Comparison of ENCODE assay signal across 16 mouse cellular contexts in genomic region chr7:96652844-96653243, GRCm38 (mm10).
DNase-seq lines count a peak whose midpoint lies in the region; ATAC-seq and TF ChIP-seq lines count a peak whose summit lies in the region.
"Had no signal": no experiment of that assay in that cellular context is flagged by ENCODE, and none has a peak within 500 bp of the region (broad histone marks: within the 10 kb centered on the region; RNA-seq: fewer than 3 reads in every experiment).

No protein-coding gene starts in this region.

- no peak overlapping the region for H3K4me3 ChIP-seq in hindbrain, embryonic 10.5 days
- no peak overlapping the region for H3K4me3 ChIP-seq in hindbrain, postnatal 0 days (ENCODE audit: low read length)
- no peak overlapping the region for H3K4me3 ChIP-seq in embryonic facial prominence, embryonic 10.5 days
- H3K4me3 ChIP-seq in embryonic facial prominence, embryonic 12.5 days: no peak overlapping the region
- H3K4me3 ChIP-seq in limb, embryonic 11.5 days (ENCODE audit: low read depth, low read length): no peak overlapping the region
- H3K4me3 ChIP-seq: limb, embryonic 15.5 days; megakaryocyte, embryonic 14.5 days had no signal

- 31% methylated on average over 3 of the region's 3 CpGs for WGBS in hindbrain, embryonic 10.5 days
- WGBS in hindbrain, postnatal 0 days: 38% methylated on average over 3 of the region's 3 CpGs
- WGBS in embryonic facial prominence, embryonic 10.5 days: 26% methylated on average over 3 of the region's 3 CpGs
- WGBS in embryonic facial prominence, embryonic 12.5 days: 14% methylated on average over 3 of the region's 3 CpGs
- 7% methylated on average over 3 of the region's 3 CpGs for WGBS in limb, embryonic 11.5 days

- peaks cover 14% of the 10 kb centered on the region; the same call in 1 of the 2 replicates for H3K27me3 ChIP-seq in hindbrain, embryonic 10.5 days (ENCODE audit: insufficient read depth, poor library complexity, severe bottlenecking)
- H3K27me3 ChIP-seq in hindbrain, postnatal 0 days (ENCODE audit: insufficient read depth, low read length): no peaks in the 10 kb centered on the region
- peaks cover 24% of the 10 kb centered on the region; the same call in 1 of the 2 replicates for H3K27me3 ChIP-seq in embryonic facial prominence, embryonic 10.5 days (replicated peaks; ENCODE audit: low read depth, poor library complexity, severe bottlenecking)
- H3K27me3 ChIP-seq in embryonic facial prominence, embryonic 12.5 days: no peaks in the 10 kb centered on the region
- no peaks in the 10 kb centered on the region for H3K27me3 ChIP-seq in limb, embryonic 11.5 days (ENCODE audit: control insufficient read depth, insufficient read depth, low read length)
- H3K27me3 ChIP-seq: limb, embryonic 15.5 days had no signal

- no peak overlapping the region for H3K9ac ChIP-seq in hindbrain, postnatal 0 days (replicated peaks; ENCODE audit: low read length)
- H3K9ac ChIP-seq in embryonic facial prominence, embryonic 12.5 days: peak overlapping the region; percentile 26; the same call in 1 of the 2 replicates
- no peak overlapping the region for H3K9ac ChIP-seq in limb, embryonic 11.5 days (ENCODE audit: low read length)
- H3K9ac ChIP-seq: limb, embryonic 15.5 days had no signal

- H3K36me3 ChIP-seq in hindbrain, embryonic 10.5 days: no peaks in the 10 kb centered on the region
- no peaks in the 10 kb centered on the region for H3K36me3 ChIP-seq in hindbrain, postnatal 0 days (ENCODE audit: insufficient read depth, low read length)
- no peaks in the 10 kb centered on the region for H3K36me3 ChIP-seq in embryonic facial prominence, embryonic 10.5 days (replicated peaks)
- H3K36me3 ChIP-seq in embryonic facial prominence, embryonic 12.5 days: no peaks in the 10 kb centered on the region
- H3K36me3 ChIP-seq in limb, embryonic 11.5 days (ENCODE audit: control insufficient read depth, insufficient read depth, low read length): no peaks in the 10 kb centered on the region
- H3K36me3 ChIP-seq: limb, embryonic 15.5 days had no signal

- ATAC-seq in hindbrain, postnatal 0 days: no peak
- ATAC-seq in embryonic facial prominence, embryonic 12.5 days (ENCODE audit: insufficient number of reproducible peaks, insufficient read depth, low FRiP score, low TSS enrichment): no peak
- ATAC-seq in limb, embryonic 11.5 days (ENCODE audit: insufficient number of reproducible peaks, low FRiP score, low TSS enrichment, low read depth): no peak

- no peaks in the 10 kb centered on the region for H3K9me3 ChIP-seq in hindbrain, embryonic 10.5 days
- no peaks in the 10 kb centered on the region for H3K9me3 ChIP-seq in hindbrain, postnatal 0 days (ENCODE audit: low read length)
- H3K9me3 ChIP-seq in embryonic facial prominence, embryonic 10.5 days: no peaks in the 10 kb centered on the region
- H3K9me3 ChIP-seq in embryonic facial prominence, embryonic 12.5 days: no peaks in the 10 kb centered on the region
- H3K9me3 ChIP-seq in limb, embryonic 11.5 days (ENCODE audit: control insufficient read depth, low read length): no peaks in the 10 kb centered on the region
- H3K9me3 ChIP-seq: limb, embryonic 15.5 days; megakaryocyte, embryonic 14.5 days had no signal

- no peak overlapping the region for H3K4me2 ChIP-seq in hindbrain, postnatal 0 days (ENCODE audit: low read depth, low read length)
- H3K4me2 ChIP-seq in embryonic facial prominence, embryonic 12.5 days (replicated peaks): no peak overlapping the region
- H3K4me2 ChIP-seq in limb, embryonic 11.5 days (ENCODE audit: low read depth, severe bottlenecking): peak overlapping the region; percentile 28; the same call in 1 of the 2 replicates
- H3K4me2 ChIP-seq: limb, embryonic 15.5 days had no signal

- H3K27ac ChIP-seq in hindbrain, embryonic 10.5 days: peak overlapping the region; percentile 79
- H3K27ac ChIP-seq in hindbrain, postnatal 0 days: no peak overlapping the region
- H3K27ac ChIP-seq in embryonic facial prominence, embryonic 10.5 days (replicated peaks): peak overlapping the region; percentile 83
- peak overlapping the region; percentile 85 for H3K27ac ChIP-seq in embryonic facial prominence, embryonic 12.5 days
- peak overlapping the region; percentile 52; the same call in 1 of the 2 replicates for H3K27ac ChIP-seq in limb, embryonic 11.5 days (replicated peaks; ENCODE audit: low read depth, low read length)
- H3K27ac ChIP-seq: kidney, postnatal 0 days; limb, embryonic 15.5 days had no signal

- no peak for TF ChIP-seq CTCF in hindbrain, postnatal 0 days (IDR thresholded peaks at IDR 0.05; ENCODE audit: low read depth)

- DNase-seq in hindbrain, embryonic 10.5 days (ENCODE audit: low spot score): peak; percentile 15
- DNase-seq in hindbrain, postnatal 0 days (ENCODE audit: low spot score): no peak
- no peak for DNase-seq in embryonic facial prominence, embryonic 10.5 days (ENCODE audit: low spot score)
- DNase-seq in limb, embryonic 11.5 days (ENCODE audit: low spot score): no peak
- DNase-seq in layer of hippocampus, postnatal 25 days (ENCODE audit: extremely low spot score in 1 of 2, low spot score in 1 of 2): no peak
- DNase-seq in kidney, adult 18-20 months: no peak
- no peak for DNase-seq in gastrocnemius, adult 18-20 months (ENCODE audit: low spot score)
- DNase-seq: cerebellum, adult 9-11 months; gastrocnemius, postnatal 10 days; heart, postnatal 14 days; lung, postnatal 14 days; right cerebral cortex, adult 18-20 months had no signal

- H3K4me1 ChIP-seq in hindbrain, embryonic 10.5 days (replicated peaks): peaks cover 89% of the 10 kb centered on the region
- peaks cover 14% of the 10 kb centered on the region for H3K4me1 ChIP-seq in hindbrain, postnatal 0 days (ENCODE audit: insufficient read depth, low read length)
- peaks cover 99% of the 10 kb centered on the region for H3K4me1 ChIP-seq in embryonic facial prominence, embryonic 10.5 days
- peaks cover 76% of the 10 kb centered on the region for H3K4me1 ChIP-seq in embryonic facial prominence, embryonic 12.5 days
- H3K4me1 ChIP-seq in limb, embryonic 11.5 days (ENCODE audit: control insufficient read depth, insufficient read depth, low read length): peaks cover 70% of the 10 kb centered on the region
